Mouse (Mus musculus) megakaryocyte, embryonic 14.5 days (primary cell): ENCODE measurements around the gene Pfkfb4. TPM values are rescaled to one million over a fixed set of nuclear protein-coding genes. Genes with fewer than 3 reads are reported as not detected.

Experiments
- H3K27me3 ChIP-seq: replicated peaks from 2 replicates; pipeline ENCODE3; 2012; ENCODE audit warnings: inconsistent platforms
- H3K36me3 ChIP-seq: replicated peaks from 2 replicates; pipeline ENCODE3; 2012; ENCODE audit warnings: low read length, inconsistent platforms, mixed read lengths
- H3K4me1 ChIP-seq: 2 replicates; pipeline ENCODE4 v1.6.1; 2012; ENCODE audit warnings: inconsistent platforms
- H3K4me3 ChIP-seq: replicated peaks from 2 replicates; pipeline ENCODE3; 2012; ENCODE audit warnings: moderate library complexity, mild to moderate bottlenecking, inconsistent platforms
- H3K9me3 ChIP-seq: 2 replicates; pipeline ENCODE4 v1.6.1; 2012; ENCODE audit warnings: inconsistent platforms
- FLI1 ChIP-seq: IDR thresholded peaks from 2 replicates; pipeline ENCODE4 v1.6.1; 2012; ENCODE audit warnings: low read length, inconsistent platforms, mixed read lengths
- GATA1 ChIP-seq: IDR thresholded peaks from 3 replicates; pipeline ENCODE4 v1.6.1; 2012; ENCODE audit warnings: mixed read lengths, low read length, inconsistent platforms, borderline replicate concordance
- polyA plus RNA-seq: library from polyadenylated mRNA; stranded (reverse); fragments of >175 nt; gene quantifications from 2 replicates; pipeline ENCODE4 v1.2.3, GENCODE M21; 2012; ENCODE audit warnings: low replicate concordance; ENCODE audit not compliant: insufficient read depth

The Pfkfb4 gene
- polyA plus RNA-seq, 1 experiment: 5.8 TPM

DNA sequence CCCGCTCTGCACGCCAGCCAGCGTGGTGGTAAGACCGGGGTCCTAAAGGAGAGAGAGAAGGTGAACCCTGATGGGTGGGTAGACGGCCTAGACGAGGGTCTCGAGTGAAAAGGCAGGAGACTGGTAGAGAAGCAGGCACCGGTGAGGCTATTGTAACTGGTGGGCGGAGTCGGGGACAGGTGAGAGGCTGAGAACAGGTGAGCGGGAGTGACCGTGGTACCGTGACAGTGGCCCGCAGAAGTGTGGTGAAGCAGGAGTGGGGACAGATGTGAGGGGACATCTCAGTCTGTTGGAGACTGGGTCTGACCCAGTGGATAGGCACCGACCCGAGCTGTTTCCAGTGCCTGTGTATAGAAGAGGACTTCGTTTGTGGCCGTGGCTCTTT, 499 bp downstream of the Pfkfb4 start:
- H3K27me3 ChIP-seq: peaks cover 6% of the 10 kb centered on the region
- H3K9me3 ChIP-seq: no peaks in the 10 kb centered on the region; the same call in 1 of the 2 replicates
- TF ChIP-seq GATA1 (no peak), FLI1 (no peak)
- peak overlapping the region; percentile 94 for H3K4me3 ChIP-seq
- peaks cover 89% of the 10 kb centered on the region for H3K4me1 ChIP-seq
- H3K36me3 ChIP-seq: peaks cover 7% of the 10 kb centered on the region

DNA sequence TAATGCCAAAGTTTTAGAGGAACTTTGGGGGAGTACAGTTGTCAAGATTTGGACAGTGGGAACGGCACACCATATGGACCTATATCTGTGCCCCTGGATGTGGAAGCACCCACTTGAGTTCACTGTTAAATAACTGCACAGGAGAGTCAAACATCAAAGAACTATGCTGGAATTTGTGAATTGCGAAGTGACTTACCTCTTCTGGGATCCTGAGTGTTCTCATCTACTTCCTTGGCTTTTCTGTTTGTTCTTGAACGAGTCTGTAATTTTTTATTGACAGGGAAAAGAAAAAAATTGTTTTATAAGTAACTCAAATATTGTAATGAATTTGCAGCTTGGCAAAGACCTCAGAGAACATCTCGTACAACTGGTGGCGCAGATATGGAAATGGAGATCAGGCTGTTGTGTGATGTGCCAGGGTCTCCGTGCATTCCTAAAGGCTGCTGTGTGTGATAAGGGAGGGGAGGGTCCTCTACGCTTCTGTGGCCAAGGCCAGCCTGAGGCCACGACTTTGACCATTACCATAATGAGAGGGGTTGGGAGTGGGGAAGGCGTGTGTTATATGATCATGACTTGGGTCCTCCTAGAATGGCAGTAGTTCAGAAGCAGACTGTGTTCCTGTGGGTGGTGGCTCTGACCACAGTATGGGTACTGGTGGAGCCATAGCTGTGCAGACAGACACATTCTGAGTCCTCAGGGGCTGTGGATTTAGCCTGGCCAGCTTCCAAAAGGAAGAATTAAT, 1.2 kb downstream of the Pfkfb4 start:
- Histone ChIP-seq H3K36me3 (peaks cover 7% of the 10 kb centered on the region), H3K4me1 (peaks cover 92% of the 10 kb centered on the region), H3K9me3 (no peaks in the 10 kb centered on the region; the same call in 1 of the 2 replicates), H3K4me3 (peak overlapping the region; percentile 67), H3K27me3 (peaks cover 1% of the 10 kb centered on the region)
- TF ChIP-seq FLI1 (no peak), GATA1 (no peak)

DNA sequence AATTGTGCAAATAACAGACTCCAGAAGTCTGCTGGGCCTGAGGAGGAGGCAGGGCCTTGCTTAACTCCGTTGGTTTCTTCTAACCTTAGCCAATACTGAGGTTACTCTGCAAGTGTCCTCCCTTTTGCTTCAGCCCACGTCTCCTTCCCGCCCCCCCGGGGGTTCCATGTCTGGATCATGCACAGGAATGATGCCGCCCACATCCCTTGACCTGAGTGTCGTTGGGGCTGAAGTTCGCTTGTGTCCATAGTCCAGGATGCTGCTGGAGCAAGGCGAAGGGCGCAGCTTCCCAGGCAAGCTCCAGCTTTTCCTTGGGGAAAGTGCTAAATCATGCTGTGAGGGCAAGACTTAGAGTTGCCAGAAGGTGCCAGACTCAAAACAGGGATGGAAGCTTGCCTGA, 4.8 kb downstream of the Pfkfb4 start:
- no peak for TF ChIP-seq FLI1
- TF ChIP-seq GATA1: no peak
- Histone ChIP-seq H3K36me3 (peaks cover 7% of the 10 kb centered on the region), H3K4me3 (peak overlapping the region; percentile 10), H3K27me3 (no peaks in the 10 kb centered on the region), H3K9me3 (no peaks in the 10 kb centered on the region; the same call in 1 of the 2 replicates), H3K4me1 (peaks cover 88% of the 10 kb centered on the region)

DNA sequence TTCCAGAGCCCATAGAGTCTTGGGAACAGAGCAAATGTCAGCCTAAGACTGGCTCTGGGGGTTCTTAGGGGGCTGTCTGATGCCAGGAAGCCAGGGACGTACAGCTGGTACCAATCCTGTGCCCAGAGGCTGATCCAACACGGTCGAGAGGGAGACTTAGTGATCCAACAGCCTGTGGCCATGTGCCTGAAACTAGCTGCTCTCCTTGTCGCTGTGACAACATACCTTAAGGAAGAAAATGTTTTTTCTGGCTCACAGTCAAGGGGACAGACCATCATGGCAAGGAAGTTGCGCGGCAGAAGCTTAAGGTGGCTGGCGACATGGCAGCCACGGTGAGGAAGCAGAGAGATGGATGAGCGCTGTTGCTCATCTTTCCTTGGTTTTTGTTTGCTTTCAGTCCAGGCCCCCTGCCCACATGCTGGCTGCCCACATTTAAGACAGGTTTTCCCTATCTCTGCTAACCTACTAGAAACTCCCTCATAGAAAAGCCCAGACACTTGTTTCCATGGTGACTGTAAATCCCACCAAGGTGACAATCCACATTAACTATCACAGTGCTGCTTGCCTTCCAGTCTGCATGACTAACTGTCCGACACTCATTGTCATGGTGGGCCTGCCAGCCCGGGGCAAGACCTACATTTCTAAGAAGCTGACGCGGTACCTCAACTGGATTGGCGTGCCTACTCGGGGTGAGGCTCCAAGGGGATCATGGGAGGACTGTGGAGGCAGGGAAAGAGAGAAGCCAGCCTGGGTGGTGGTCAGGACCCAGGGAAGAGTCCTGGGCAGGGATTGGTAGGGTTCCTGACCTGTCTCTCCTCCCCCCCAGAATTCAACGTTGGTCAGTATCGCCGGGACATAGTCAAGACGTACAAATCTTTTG, 6.9 kb downstream of the Pfkfb4 start:
- H3K4me1 ChIP-seq: peaks cover 74% of the 10 kb centered on the region
- peaks cover 10% of the 10 kb centered on the region for H3K36me3 ChIP-seq
- peak overlapping the region; percentile 53 for H3K4me3 ChIP-seq
- H3K9me3 ChIP-seq: no peaks in the 10 kb centered on the region; the same call in 1 of the 2 replicates
- H3K27me3 ChIP-seq: no peaks in the 10 kb centered on the region
- TF ChIP-seq FLI1: no peak
- no peak for TF ChIP-seq GATA1

DNA sequence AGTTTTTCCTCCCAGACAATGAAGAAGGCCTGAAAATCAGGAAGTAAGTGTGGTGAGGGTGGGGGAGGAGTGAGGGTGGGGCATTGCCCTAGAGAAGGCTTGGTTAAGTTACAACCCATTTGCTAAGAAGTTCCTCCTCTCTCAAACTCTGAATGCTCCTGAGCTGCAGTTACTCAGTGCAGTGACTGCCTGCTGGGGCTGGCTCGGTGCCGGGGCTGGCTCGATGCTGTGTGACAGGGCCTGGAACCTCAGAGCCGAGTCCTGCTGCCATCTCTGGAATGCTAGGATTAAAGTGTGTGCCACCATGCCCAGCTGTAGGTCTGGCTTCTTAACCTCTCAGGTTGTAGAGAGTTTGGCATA, 7.6 kb downstream of the Pfkfb4 start:
- TF ChIP-seq GATA1: no peak
- no peak for TF ChIP-seq FLI1
- peak overlapping the region; percentile 54 for H3K4me3 ChIP-seq
- H3K36me3 ChIP-seq: peaks cover 4% of the 10 kb centered on the region

DNA sequence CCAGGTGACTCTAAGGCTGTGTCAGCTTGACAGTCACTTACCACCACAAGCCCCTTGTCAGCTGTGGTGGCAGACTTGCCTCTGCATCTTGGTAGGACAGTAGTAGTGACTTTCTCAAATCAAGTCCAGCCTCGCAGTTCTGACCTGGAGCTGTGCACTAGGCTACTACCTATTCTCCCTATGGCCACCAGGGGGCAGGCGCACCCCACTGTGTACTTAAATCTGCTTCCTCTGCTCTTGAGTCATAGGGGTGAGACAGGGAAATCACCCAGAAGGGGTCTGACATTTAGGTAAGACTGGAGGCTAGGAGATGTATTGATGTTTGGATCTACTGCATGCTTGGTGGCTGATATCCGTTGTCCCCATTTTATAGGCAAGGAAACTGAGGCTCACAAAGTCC, 9.1 kb downstream of the Pfkfb4 start:
- H3K9me3 ChIP-seq: no peaks in the 10 kb centered on the region
- TF ChIP-seq GATA1: no peak
- TF ChIP-seq FLI1: no peak
- H3K36me3 ChIP-seq: peaks cover 8% of the 10 kb centered on the region
- no peak overlapping the region for H3K4me3 ChIP-seq
- H3K4me1 ChIP-seq: peaks cover 70% of the 10 kb centered on the region
- no peaks in the 10 kb centered on the region for H3K27me3 ChIP-seq

More for the DNA sequence above, 7.6 kb downstream of the Pfkfb4 start:
- H3K27me3 ChIP-seq: no peaks in the 10 kb centered on the region
- H3K4me1 ChIP-seq: peaks cover 74% of the 10 kb centered on the region
- no peaks in the 10 kb centered on the region for H3K9me3 ChIP-seq

DNA sequence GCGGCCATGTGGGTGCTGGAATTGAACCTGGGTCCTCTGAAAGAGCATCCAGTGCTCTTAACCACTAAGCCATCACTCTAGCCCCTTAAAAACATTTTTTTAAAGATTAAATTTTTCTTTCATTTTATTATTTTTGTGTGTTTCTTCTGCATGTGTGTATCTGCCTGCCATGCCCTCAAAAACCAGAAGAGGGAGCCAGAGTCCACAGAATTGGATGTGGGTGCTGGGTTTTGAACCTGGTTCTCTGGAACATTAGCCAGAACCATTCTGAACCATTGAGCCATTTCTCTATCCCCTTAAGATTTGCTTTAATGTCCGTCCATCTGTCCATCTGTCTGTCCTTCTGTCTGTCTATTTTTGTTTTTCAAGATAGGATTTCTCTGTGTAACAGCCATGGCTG, 11.6 kb downstream of the Pfkfb4 start:
- Histone ChIP-seq H3K4me3 (no peak overlapping the region), H3K4me1 (peaks cover 75% of the 10 kb centered on the region), H3K27me3 (no peaks in the 10 kb centered on the region), H3K9me3 (no peaks in the 10 kb centered on the region), H3K36me3 (peaks cover 25% of the 10 kb centered on the region)
- TF ChIP-seq GATA1: no peak
- no peak for TF ChIP-seq FLI1

DNA sequence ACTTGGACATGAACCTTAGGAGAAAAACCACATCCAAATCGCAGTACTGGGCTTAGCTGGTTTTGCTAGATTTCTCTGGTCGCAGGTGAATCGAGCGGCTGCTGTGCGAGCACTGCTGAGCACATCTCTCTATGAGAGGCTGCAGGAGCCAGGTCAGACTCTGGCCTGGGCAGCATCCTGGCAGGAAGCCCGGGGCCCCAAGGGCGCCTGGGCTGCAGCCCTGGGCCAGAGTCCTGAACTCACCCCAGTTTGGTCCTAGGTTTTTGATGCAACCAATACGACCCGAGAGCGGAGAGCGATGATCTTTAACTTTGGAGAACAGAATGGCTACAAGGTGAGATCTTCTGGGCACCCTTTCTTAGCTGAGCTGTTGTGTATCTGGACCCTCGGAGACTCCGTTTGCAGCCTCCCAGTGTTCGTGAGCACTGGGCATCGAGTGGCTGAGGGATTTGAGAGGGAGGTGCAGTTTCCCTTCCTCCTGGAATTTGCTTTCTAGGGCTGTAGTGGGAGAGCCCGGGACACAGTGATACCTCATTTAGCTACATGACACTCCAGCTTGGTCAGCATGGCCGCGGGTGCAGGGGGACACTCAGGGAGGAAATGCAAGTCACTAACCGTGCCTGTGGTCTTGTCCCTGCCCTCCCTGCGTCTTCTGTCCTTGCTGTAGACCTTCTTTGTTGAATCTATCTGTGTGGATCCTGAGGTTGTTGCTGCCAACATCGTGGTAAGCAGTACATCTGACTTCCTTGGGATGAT, 15.6 kb downstream of the Pfkfb4 start:
- Histone ChIP-seq H3K4me1 (peaks cover 82% of the 10 kb centered on the region), H3K36me3 (peaks cover 53% of the 10 kb centered on the region), H3K9me3 (no peaks in the 10 kb centered on the region), H3K27me3 (no peaks in the 10 kb centered on the region), H3K4me3 (peak overlapping the region; percentile 80)
- no peak for TF ChIP-seq GATA1
- TF ChIP-seq FLI1: no peak

DNA sequence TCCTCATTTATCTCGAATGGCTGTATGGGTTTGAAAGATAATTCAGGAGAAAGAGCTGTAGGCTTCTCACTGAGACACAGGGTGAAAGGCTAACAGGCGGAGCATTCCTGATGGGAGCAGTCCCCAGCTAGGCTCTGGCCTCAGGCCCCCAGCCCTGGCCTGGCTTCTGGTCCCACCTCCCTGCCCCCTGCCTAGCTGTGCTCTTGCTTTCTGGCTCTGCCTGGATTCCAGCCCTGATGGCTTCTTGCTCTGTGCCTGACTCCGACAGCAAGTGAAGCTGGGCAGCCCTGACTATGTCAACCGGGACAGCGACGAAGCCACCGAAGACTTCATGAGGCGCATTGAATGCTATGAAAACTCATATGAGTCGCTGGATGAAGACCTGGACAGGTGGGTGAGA, 16.5 kb downstream of the Pfkfb4 start:
- TF ChIP-seq FLI1 (no peak), GATA1 (no peak)
- Histone ChIP-seq H3K4me3 (peak overlapping the region; percentile 76), H3K4me1 (peaks cover 86% of the 10 kb centered on the region), H3K27me3 (no peaks in the 10 kb centered on the region), H3K9me3 (no peaks in the 10 kb centered on the region), H3K36me3 (peaks cover 52% of the 10 kb centered on the region)
